Mouse (Mus musculus) embryonic facial prominence, embryonic 15.5 days (tissue): Measurements from ENCODE around the gene Mgmt. TPM values are rescaled to one million over a fixed set of nuclear protein-coding genes. Genes with fewer than 3 reads are reported as not detected.

Experiments used
- ATAC-seq: fragments of 200-750 bp; cut with Nextera tagmentation; 2 replicates; pipeline ENCODE4 v1.8.0; 2017; ENCODE audit warnings: low read depth, moderate TSS enrichment; ENCODE audit not compliant: insufficient number of reproducible peaks, low FRiP score, low TSS enrichment
- H3K27ac ChIP-seq: fragments of 300-500 bp; sonication (generic); replicated peaks from 2 replicates; pipeline ENCODE4 v1.5.1; 2015; ENCODE audit warnings: mild to moderate bottlenecking, inconsistent platforms
- H3K27me3 ChIP-seq: fragments of 300-500 bp; sonication (generic); 2 replicates; pipeline ENCODE4 v1.6.1; 2015; ENCODE audit warnings: inconsistent platforms
- H3K36me3 ChIP-seq: fragments of 300-500 bp; sonication (generic); 2 replicates; pipeline ENCODE4 v1.6.1; 2015; ENCODE audit warnings: mild to moderate bottlenecking, inconsistent platforms
- H3K4me1 ChIP-seq: fragments of 300-500 bp; sonication (generic); 2 replicates; pipeline ENCODE4 v1.6.1; 2015; ENCODE audit warnings: inconsistent platforms
- H3K4me2 ChIP-seq: fragments of 300-500 bp; sonication (generic); replicated peaks from 2 replicates; pipeline ENCODE4 v1.6.1; 2015; ENCODE audit warnings: mild to moderate bottlenecking, inconsistent platforms
- H3K4me3 ChIP-seq: fragments of 300-500 bp; sonication (generic); replicated peaks from 2 replicates; pipeline ENCODE4 v1.5.1; 2015; ENCODE audit warnings: mild to moderate bottlenecking, inconsistent platforms
- H3K9ac ChIP-seq: fragments of 300-500 bp; sonication (generic); 2 replicates; pipeline ENCODE4 v1.6.1; 2015; ENCODE audit warnings: inconsistent platforms
- H3K9me3 ChIP-seq: fragments of 300-500 bp; sonication (generic); replicated peaks from 2 replicates; pipeline ENCODE4 v1.6.1; 2016; ENCODE audit warnings: inconsistent platforms
- WGBS: fragments of 180-500 bp; shearing (Covaris S2); methylation state at CpG from one replicate; pipeline ENCODE4 v1.1.7; 2015; 5-methylcytosine and 5-hydroxymethylcytosine counted together
- polyA plus RNA-seq: library from polyadenylated mRNA; unstranded; fragments of >200 nt; fragmentation: Nextera tagmentation; extraction: Ambion mirVana; gene quantifications from 2 replicates; pipeline ENCODE4 v1.2.1, GENCODE M21; 2015

Mgmt gene
- polyA plus RNA-seq, 1 experiment from 2014 or later: 6.7 TPM

- WGBS: 49% methylated on average over 5 of the region's 5 CpGs
- H3K27ac ChIP-seq: no peak overlapping the region
- no peaks in the 10 kb centered on the region for H3K36me3 ChIP-seq
- 0 out of 2 replicates have a peak, but pooled peaks cover 9% of the 10 kb centered on the region for H3K4me1 ChIP-seq
- no peak for ATAC-seq
- H3K9me3 ChIP-seq: no peaks in the 10 kb centered on the region
- no peaks in the 10 kb centered on the region for H3K27me3 ChIP-seq
- H3K4me3 ChIP-seq: no peak overlapping the region
- no peak overlapping the region for H3K9ac ChIP-seq
- no peak overlapping the region for H3K4me2 ChIP-seq
These were observed 107.4 kb downstream of the Mgmt start for GRCm38 (mm10) chr7:137001783-137002182.

- Histone ChIP-seq H3K27me3 (no peaks in the 10 kb centered on the region), H3K9ac (no peak overlapping the region), H3K36me3 (no peaks in the 10 kb centered on the region), H3K4me2 (no peak overlapping the region), H3K4me1 (0 out of 2 replicates have a peak, but pooled peaks cover 9% of the 10 kb centered on the region), H3K4me3 (no peak overlapping the region), H3K27ac (no peak overlapping the region), H3K9me3 (no peaks in the 10 kb centered on the region)
- no peak for ATAC-seq
- 46% methylated on average over 3 of the region's 3 CpGs for WGBS
These were observed 108.0 kb downstream of the Mgmt start for GRCm38 (mm10) chr7:137002431-137002830.

DNA sequence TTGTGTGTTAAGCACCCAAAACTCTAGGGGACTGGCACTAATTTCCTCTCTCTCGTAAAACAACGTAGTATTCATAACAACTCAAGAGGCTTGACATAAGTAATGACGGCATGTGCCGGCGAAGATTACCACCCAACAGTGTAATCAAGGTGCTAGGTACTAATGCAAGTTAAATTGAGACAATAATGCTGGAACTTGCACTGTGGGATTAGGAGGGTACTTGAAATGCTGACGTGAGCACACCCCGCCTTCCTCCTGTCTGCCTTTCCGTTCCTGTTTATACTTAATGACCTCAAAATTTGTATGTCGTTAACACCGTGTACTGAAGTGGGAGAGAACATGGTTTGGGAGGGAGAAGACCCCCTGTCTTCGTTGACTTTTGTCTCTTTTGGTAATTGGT, 110.9 kb downstream of the Mgmt start:
- Histone ChIP-seq H3K9me3 (no peaks in the 10 kb centered on the region), H3K4me1 (0 out of 2 replicates have a peak, but pooled peaks cover 13% of the 10 kb centered on the region), H3K4me2 (no peak overlapping the region), H3K27me3 (no peaks in the 10 kb centered on the region), H3K9ac (no peak overlapping the region), H3K4me3 (no peak overlapping the region), H3K27ac (no peak overlapping the region), H3K36me3 (no peaks in the 10 kb centered on the region)
- no peak for ATAC-seq
- WGBS: 49% methylated on average over 11 of the region's 11 CpGs

DNA sequence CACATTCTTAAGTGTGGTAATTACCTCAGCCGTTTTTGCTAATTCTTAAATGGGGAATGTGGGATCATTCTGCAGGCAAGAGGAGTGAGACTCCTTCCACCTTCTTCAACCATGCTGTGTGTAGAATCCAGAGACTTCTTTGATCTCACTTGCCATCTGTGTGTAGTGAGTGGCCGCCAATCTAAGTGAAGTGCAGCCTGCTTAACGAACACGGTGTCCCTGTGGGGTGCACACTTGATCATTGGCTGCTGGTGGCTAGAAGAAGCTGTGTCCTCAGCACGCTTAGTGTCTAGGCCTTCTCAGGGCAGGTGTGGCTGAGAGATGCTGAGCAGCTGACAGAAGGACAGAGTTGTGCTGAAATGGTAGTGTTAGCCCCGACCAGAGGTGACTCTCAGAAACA, 113.9 kb downstream of the Mgmt start:
- WGBS: 73% methylated on average over 6 of the region's 6 CpGs
- no peaks in the 10 kb centered on the region for H3K9me3 ChIP-seq
- peaks cover 22% of the 10 kb centered on the region; the same call in 1 of the 2 replicates for H3K4me1 ChIP-seq
- H3K4me2 ChIP-seq: no peak overlapping the region
- H3K9ac ChIP-seq: no peak overlapping the region
- H3K4me3 ChIP-seq: no peak overlapping the region
- no peak for ATAC-seq
- H3K27me3 ChIP-seq: no peaks in the 10 kb centered on the region
- no peaks in the 10 kb centered on the region for H3K36me3 ChIP-seq
- H3K27ac ChIP-seq: no peak overlapping the region

DNA sequence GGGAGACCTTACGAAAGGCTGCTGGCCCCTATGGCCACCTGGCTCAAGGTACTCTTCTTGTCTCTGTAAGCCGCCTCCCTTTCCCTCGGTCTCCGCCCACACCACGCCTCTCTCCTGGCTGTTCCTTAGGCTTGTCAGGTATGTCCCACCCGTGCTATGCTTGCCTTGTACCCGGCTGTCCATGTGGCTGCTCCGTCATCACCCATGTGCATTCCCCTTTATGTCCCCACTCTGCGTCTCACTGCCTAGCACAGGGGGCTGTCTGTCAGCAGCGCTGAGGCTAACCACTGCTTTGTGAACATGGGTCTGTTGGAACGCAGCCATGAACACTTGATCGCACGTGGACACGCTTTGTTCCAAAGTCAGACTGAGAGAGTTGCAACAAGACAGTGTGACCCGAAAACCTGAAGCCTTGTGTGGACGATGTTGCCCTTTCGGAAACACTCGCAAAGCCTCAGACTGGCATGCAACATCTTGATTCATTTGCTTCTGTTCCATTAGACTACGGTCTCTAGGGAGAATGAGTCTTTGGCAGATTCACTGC, 115.4 kb downstream of the Mgmt start:
- H3K27ac ChIP-seq: no peak overlapping the region
- no peak overlapping the region for H3K4me3 ChIP-seq
- WGBS: 77% methylated on average over 19 of the region's 19 CpGs
- no peak overlapping the region for H3K4me2 ChIP-seq
- H3K9me3 ChIP-seq: no peaks in the 10 kb centered on the region
- H3K9ac ChIP-seq: no peak overlapping the region
- no peak for ATAC-seq
- H3K4me1 ChIP-seq: peaks cover 25% of the 10 kb centered on the region; the same call in 1 of the 2 replicates
- no peaks in the 10 kb centered on the region for H3K36me3 ChIP-seq
- H3K27me3 ChIP-seq: no peaks in the 10 kb centered on the region

DNA sequence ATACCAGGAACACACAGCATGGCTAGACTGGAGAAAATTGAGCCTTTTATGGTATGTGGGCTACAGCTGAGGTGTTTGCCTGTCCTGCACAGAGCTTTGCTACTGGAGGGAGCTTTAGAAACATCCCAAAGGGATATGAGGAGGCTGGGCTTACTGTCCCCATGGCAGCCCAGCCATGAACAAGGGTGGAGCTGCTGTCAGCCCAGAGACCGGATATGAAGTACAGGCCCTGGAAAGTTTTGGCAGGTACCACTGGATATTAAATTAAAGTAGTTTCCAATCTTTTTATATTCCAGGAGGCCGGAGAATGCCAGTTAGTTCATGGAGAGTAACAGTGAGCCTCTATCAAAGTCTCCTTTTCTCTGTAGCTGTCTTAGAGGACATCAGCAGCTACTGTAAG, 116.0 kb downstream of the Mgmt start:
- no peaks in the 10 kb centered on the region for H3K36me3 ChIP-seq
- no peaks in the 10 kb centered on the region for H3K27me3 ChIP-seq
- no peaks in the 10 kb centered on the region for H3K9me3 ChIP-seq
- H3K4me3 ChIP-seq: no peak overlapping the region
- ATAC-seq: no peak
- no peak overlapping the region for H3K4me2 ChIP-seq
- no peak overlapping the region for H3K9ac ChIP-seq
- H3K27ac ChIP-seq: no peak overlapping the region
- WGBS: 64% methylated on average over 2 of the region's 2 CpGs
- peaks cover 25% of the 10 kb centered on the region; the same call in 1 of the 2 replicates for H3K4me1 ChIP-seq

GRCm38 (mm10) chr7:137012687-137013086, 118.3 kb downstream of the Mgmt start:
- H3K4me3 ChIP-seq: no peak overlapping the region
- H3K9ac ChIP-seq: no peak overlapping the region
- no peaks in the 10 kb centered on the region for H3K27me3 ChIP-seq
- no peak overlapping the region for H3K4me2 ChIP-seq
- H3K36me3 ChIP-seq: no peaks in the 10 kb centered on the region
- WGBS: 17% methylated on average over 8 of the region's 8 CpGs
- no peak for ATAC-seq
- peaks cover 25% of the 10 kb centered on the region; the same call in 1 of the 2 replicates for H3K4me1 ChIP-seq
- no peaks in the 10 kb centered on the region for H3K9me3 ChIP-seq
- H3K27ac ChIP-seq: no peak overlapping the region

- Histone ChIP-seq H3K9ac (no peak overlapping the region), H3K4me2 (no peak overlapping the region), H3K4me3 (no peak overlapping the region), H3K36me3 (no peaks in the 10 kb centered on the region), H3K27me3 (no peaks in the 10 kb centered on the region), H3K9me3 (no peaks in the 10 kb centered on the region), H3K4me1 (peaks cover 25% of the 10 kb centered on the region; the same call in 1 of the 2 replicates), H3K27ac (no peak overlapping the region)
- no peak for ATAC-seq
- WGBS: 55% methylated on average over 3 of the region's 3 CpGs
These were observed 119.0 kb downstream of the Mgmt start for GRCm38 (mm10) chr7:137013433-137013832.

GRCm38 (mm10) chr7:137018614-137019013, 124.2 kb downstream of the Mgmt start:
- H3K4me2 ChIP-seq: no peak overlapping the region
- no peaks in the 10 kb centered on the region for H3K27me3 ChIP-seq
- 86% methylated on average over 5 of the region's 5 CpGs for WGBS

GRCm38 (mm10) chr7:137020195-137020594, 125.8 kb downstream of the Mgmt start:
- H3K27me3 ChIP-seq: no peaks in the 10 kb centered on the region
- H3K27ac ChIP-seq: no peak overlapping the region
- no peaks in the 10 kb centered on the region for H3K4me1 ChIP-seq
- no peak overlapping the region for H3K9ac ChIP-seq
- no peak overlapping the region for H3K4me2 ChIP-seq
- no peak overlapping the region for H3K4me3 ChIP-seq
- ATAC-seq: no peak
- H3K36me3 ChIP-seq: no peaks in the 10 kb centered on the region
- H3K9me3 ChIP-seq: no peaks in the 10 kb centered on the region
- 77% methylated on average over 6 of the region's 6 CpGs for WGBS

More at GRCm38 (mm10) chr7:137018614-137019013, 124.2 kb downstream of the Mgmt start:
- H3K36me3 ChIP-seq: no peaks in the 10 kb centered on the region
- H3K9ac ChIP-seq: no peak overlapping the region
- no peak overlapping the region for H3K27ac ChIP-seq
- H3K4me1 ChIP-seq: no peaks in the 10 kb centered on the region
- no peak for ATAC-seq
- no peak overlapping the region for H3K4me3 ChIP-seq
- H3K9me3 ChIP-seq: no peaks in the 10 kb centered on the region

DNA sequence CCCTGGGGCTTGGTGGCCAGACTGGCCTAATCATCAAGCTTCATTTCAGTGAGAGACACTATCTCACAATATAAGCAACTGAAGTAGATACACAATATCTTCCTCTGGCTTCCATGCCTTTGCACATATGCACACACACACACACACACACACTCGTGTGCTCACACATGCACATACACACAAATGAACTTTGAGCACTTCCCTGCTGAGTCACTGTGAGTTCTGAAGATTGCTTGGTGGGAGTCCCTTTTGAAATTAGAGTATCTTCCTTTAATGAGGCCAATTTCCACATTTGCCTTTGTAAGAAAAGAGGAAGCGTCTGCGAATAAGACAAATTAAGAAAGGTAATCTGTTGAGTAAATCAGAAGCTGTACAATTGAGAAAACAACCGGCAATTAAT, 136.4 kb downstream of the Mgmt start:
- H3K9me3 ChIP-seq: no peaks in the 10 kb centered on the region

GRCm38 (mm10) chr7:137033177-137033576, 138.8 kb downstream of the Mgmt start:
- no peak overlapping the region for H3K4me2 ChIP-seq
- WGBS: 94% methylated on average over 12 of the region's 12 CpGs
- H3K36me3 ChIP-seq: no peaks in the 10 kb centered on the region
- no peak overlapping the region for H3K27ac ChIP-seq
- no peaks in the 10 kb centered on the region for H3K9me3 ChIP-seq
- peaks cover 8% of the 10 kb centered on the region; the same call in 1 of the 2 replicates for H3K4me1 ChIP-seq
- no peak overlapping the region for H3K9ac ChIP-seq
- H3K4me3 ChIP-seq: no peak overlapping the region
- no peaks in the 10 kb centered on the region for H3K27me3 ChIP-seq
- ATAC-seq: no peak

More for the DNA sequence above, 136.4 kb downstream of the Mgmt start:
- Histone ChIP-seq H3K4me2 (no peak overlapping the region), H3K36me3 (no peaks in the 10 kb centered on the region), H3K27me3 (no peaks in the 10 kb centered on the region), H3K4me1 (no peaks in the 10 kb centered on the region), H3K27ac (no peak overlapping the region), H3K4me3 (no peak overlapping the region), H3K9ac (no peak overlapping the region)
- no peak for ATAC-seq
- 86% methylated on average over 4 of the region's 4 CpGs for WGBS
